Mouse (Mus musculus): Measurements from ENCODE around the gene Gtf2ird2. TPM values are rescaled to one million over a fixed set of nuclear protein-coding genes. Genes with fewer than 3 reads are reported as not detected.

Gene Gtf2ird2
- polyA plus RNA-seq, 1 experiment, result 5.6 TPM

GRCm38 (mm10) chr5:134147194-134147753 is 36.5 kb upstream of the Gtf2ird2 start:
- DNase-seq, result no peak
- H3K27me3 ChIP-seq (replicated peaks; ENCODE audit: control insufficient read depth, insufficient read depth, low read length), result no peaks in the 10 kb centered on the region
- H3K27ac ChIP-seq (ENCODE audit: insufficient read depth, low read depth, low read length), result no peak overlapping the region
- TF ChIP-seq CTCF (conservative IDR thresholded peaks at IDR 0.05; ENCODE audit: insufficient read depth, insufficient read length, low read depth, low read length) (no peak), POLR2A (IDR thresholded peaks at IDR 0.05; ENCODE audit: low read depth, low read length) (no peak)
- no peaks in the 10 kb centered on the region for H3K4me1 ChIP-seq (ENCODE audit: control insufficient read depth, insufficient read depth, low read length)
- WGBS, result 87% methylated on average over 10 of the region's 10 CpGs
- no peaks in the 10 kb centered on the region; the same call in 1 of the 2 replicates for H3K36me3 ChIP-seq (ENCODE audit: control insufficient read depth, insufficient read depth, low read length)
- H3K4me3 ChIP-seq (ENCODE audit: insufficient read depth, low read depth, low read length), result no peak overlapping the region

DNA sequence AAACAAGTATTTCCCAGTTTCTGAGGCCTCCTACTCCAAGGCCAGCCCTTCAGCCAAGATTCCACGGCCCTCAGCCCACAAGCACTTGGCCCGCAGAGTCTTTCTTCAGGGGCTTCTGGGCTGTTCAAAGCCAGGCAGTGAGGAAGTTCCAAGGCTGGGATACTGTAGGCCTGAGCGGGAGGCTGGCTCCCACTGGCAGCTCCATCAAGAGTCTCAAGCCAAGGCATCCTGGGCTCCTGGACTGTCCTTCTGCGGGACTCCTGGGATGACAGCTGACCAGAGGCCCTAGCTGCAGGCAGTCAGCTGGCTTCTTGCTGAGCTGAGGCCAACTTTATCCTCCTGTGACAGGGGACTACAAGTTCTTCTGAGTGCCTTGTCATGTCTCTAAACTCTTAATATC is 35.7 kb upstream of the Gtf2ird2 start:
- no peak overlapping the region for H3K4me3 ChIP-seq (ENCODE audit: insufficient read depth, low read depth, low read length)
- no peaks in the 10 kb centered on the region; the same call in 1 of the 2 replicates for H3K36me3 ChIP-seq (ENCODE audit: control insufficient read depth, insufficient read depth, low read length)
- H3K27ac ChIP-seq (ENCODE audit: insufficient read depth, low read depth, low read length), result no peak overlapping the region
- DNase-seq, result no peak
- H3K4me1 ChIP-seq (ENCODE audit: control insufficient read depth, insufficient read depth, low read length), result no peaks in the 10 kb centered on the region
- 75% methylated on average over 4 of the region's 4 CpGs for WGBS
- no peaks in the 10 kb centered on the region for H3K27me3 ChIP-seq (replicated peaks; ENCODE audit: control insufficient read depth, insufficient read depth, low read length)
- no peak for TF ChIP-seq CTCF (conservative IDR thresholded peaks at IDR 0.05; ENCODE audit: insufficient read depth, insufficient read length, low read depth, low read length)
- no peak for TF ChIP-seq POLR2A (IDR thresholded peaks at IDR 0.05; ENCODE audit: low read depth, low read length)

- Histone ChIP-seq H3K27me3 (replicated peaks; ENCODE audit: control insufficient read depth, insufficient read depth, low read length) (no peaks in the 10 kb centered on the region), H3K27ac (ENCODE audit: insufficient read depth, low read depth, low read length) (no peak overlapping the region), H3K36me3 (ENCODE audit: control insufficient read depth, insufficient read depth, low read length) (no peaks in the 10 kb centered on the region), H3K4me1 (ENCODE audit: control insufficient read depth, insufficient read depth, low read length) (no peaks in the 10 kb centered on the region), H3K4me3 (ENCODE audit: insufficient read depth, low read depth, low read length) (no peak overlapping the region)
- 84% methylated on average over 11 of the region's 11 CpGs for WGBS
- TF ChIP-seq POLR2A (IDR thresholded peaks at IDR 0.05; ENCODE audit: low read depth, low read length) (no peak), CTCF (conservative IDR thresholded peaks at IDR 0.05; ENCODE audit: insufficient read depth, insufficient read length, low read depth, low read length) (no peak)
- DNase-seq, result no peak
Observed at GRCm38 (mm10) chr5:134151895-134152294, 31.9 kb upstream of the Gtf2ird2 start.

DNA sequence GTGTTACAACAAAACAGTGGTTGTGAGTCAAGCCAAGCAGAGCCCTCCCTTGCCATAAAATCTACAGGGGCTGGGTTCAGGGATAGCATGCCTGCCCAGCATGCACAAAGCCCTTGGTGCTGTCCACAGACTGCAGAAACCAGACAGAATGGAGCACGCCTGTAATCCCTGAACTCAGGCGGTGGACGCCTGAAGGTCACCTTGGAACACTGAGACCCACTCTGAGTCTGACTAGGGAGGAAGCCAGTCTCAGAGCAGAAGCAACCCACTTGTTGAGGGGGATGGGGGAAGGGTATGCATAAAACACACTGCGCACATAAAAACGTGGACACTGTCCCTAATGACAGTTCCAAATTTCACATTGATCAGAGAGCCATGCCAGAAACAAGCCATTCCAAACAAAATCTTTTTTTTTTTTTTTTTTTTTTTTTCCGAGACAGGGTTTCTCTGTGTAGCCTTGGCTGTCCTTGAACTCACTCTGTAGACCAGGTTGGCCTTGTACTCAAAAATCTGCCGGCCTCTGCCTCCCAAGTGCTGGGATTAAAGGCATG is 27.8 kb upstream of the Gtf2ird2 start:
- 83% methylated on average over 7 of the region's 7 CpGs for WGBS
- no peaks in the 10 kb centered on the region for H3K36me3 ChIP-seq (ENCODE audit: control insufficient read depth, insufficient read depth, low read length)
- no peak for DNase-seq
- no peaks in the 10 kb centered on the region for H3K27me3 ChIP-seq (replicated peaks; ENCODE audit: control insufficient read depth, insufficient read depth, low read length)
- H3K4me1 ChIP-seq (ENCODE audit: control insufficient read depth, insufficient read depth, low read length), result no peaks in the 10 kb centered on the region
- H3K4me3 ChIP-seq (ENCODE audit: insufficient read depth, low read depth, low read length), result no peak overlapping the region
- TF ChIP-seq POLR2A (IDR thresholded peaks at IDR 0.05; ENCODE audit: low read depth, low read length) (no peak), CTCF (conservative IDR thresholded peaks at IDR 0.05; ENCODE audit: insufficient read depth, insufficient read length, low read depth, low read length) (no peak)
- H3K27ac ChIP-seq (ENCODE audit: insufficient read depth, low read depth, low read length), result no peak overlapping the region

DNA sequence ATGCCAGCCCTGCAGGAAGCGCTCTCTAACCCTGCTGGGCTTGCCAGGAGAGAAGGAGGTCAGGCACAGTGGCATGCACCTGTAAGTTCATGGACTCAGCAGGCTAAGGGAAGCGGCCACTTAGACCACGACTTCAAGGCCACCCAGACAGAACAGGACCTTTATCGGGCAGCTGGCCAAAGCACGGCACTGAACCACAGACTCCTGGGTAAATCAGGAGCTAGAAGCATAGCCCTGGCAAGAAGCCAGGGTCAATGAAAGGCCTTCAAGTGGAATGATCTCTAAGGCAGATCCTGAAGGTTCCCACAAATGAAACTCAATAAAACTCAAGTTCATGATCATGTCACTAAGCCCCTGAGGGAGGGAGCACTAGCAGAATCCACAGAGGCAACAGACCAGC is 19.1 kb upstream of the Gtf2ird2 start:
- peak; percentile 84 for DNase-seq
- Histone ChIP-seq H3K27ac (ENCODE audit: insufficient read depth, low read depth, low read length) (no peak overlapping the region), H3K27me3 (replicated peaks; ENCODE audit: control insufficient read depth, insufficient read depth, low read length) (no peaks in the 10 kb centered on the region), H3K4me1 (ENCODE audit: control insufficient read depth, insufficient read depth, low read length) (no peaks in the 10 kb centered on the region), H3K4me3 (ENCODE audit: insufficient read depth, low read depth, low read length) (no peak overlapping the region), H3K36me3 (ENCODE audit: control insufficient read depth, insufficient read depth, low read length) (no peaks in the 10 kb centered on the region)
- TF ChIP-seq CTCF (conservative IDR thresholded peaks at IDR 0.05; ENCODE audit: insufficient read depth, insufficient read length, low read depth, low read length), result no peak
- no peak for TF ChIP-seq POLR2A (IDR thresholded peaks at IDR 0.05; ENCODE audit: low read depth, low read length)
- 20% methylated on average over 5 of the region's 5 CpGs for WGBS

- Histone ChIP-seq H3K36me3 (ENCODE audit: control insufficient read depth, insufficient read depth, low read length) (no peaks in the 10 kb centered on the region), H3K4me1 (ENCODE audit: control insufficient read depth, insufficient read depth, low read length) (no peaks in the 10 kb centered on the region), H3K4me3 (ENCODE audit: insufficient read depth, low read depth, low read length) (no peak overlapping the region), H3K27ac (ENCODE audit: insufficient read depth, low read depth, low read length) (no peak overlapping the region), H3K27me3 (replicated peaks; ENCODE audit: control insufficient read depth, insufficient read depth, low read length) (no peaks in the 10 kb centered on the region)
- DNase-seq, result no peak
- 92% methylated on average over 7 of the region's 7 CpGs for WGBS
- TF ChIP-seq CTCF (conservative IDR thresholded peaks at IDR 0.05; ENCODE audit: insufficient read depth, insufficient read length, low read depth, low read length) (no peak), POLR2A (IDR thresholded peaks at IDR 0.05; ENCODE audit: low read depth, low read length) (no peak)
Observed at GRCm38 (mm10) chr5:134166642-134167041, 17.2 kb upstream of the Gtf2ird2 start.

- H3K36me3 ChIP-seq (ENCODE audit: control insufficient read depth, insufficient read depth, low read length), result no peaks in the 10 kb centered on the region
- WGBS, result 64% methylated on average over 9 of the region's 9 CpGs
- no peak for TF ChIP-seq POLR2A (IDR thresholded peaks at IDR 0.05; ENCODE audit: low read depth, low read length)
- TF ChIP-seq CTCF (conservative IDR thresholded peaks at IDR 0.05; ENCODE audit: insufficient read depth, insufficient read length, low read depth, low read length), result no peak
- H3K27me3 ChIP-seq (replicated peaks; ENCODE audit: control insufficient read depth, insufficient read depth, low read length), result no peaks in the 10 kb centered on the region
- H3K4me1 ChIP-seq (ENCODE audit: control insufficient read depth, insufficient read depth, low read length), result no peaks in the 10 kb centered on the region
- no peak overlapping the region for H3K4me3 ChIP-seq (ENCODE audit: insufficient read depth, low read depth, low read length)
- no peak for DNase-seq
- no peak overlapping the region for H3K27ac ChIP-seq (ENCODE audit: insufficient read depth, low read depth, low read length)
Observed at GRCm38 (mm10) chr5:134168033-134168432, 15.8 kb upstream of the Gtf2ird2 start.

Measured in kidney, adult 2 months (tissue).